Mouse (Mus musculus): ENCODE data around the gene Car9.

GRCm38 (mm10) chr4:43493846-43494240, 12.9 kb upstream of the Car9 start:
- TF ChIP-seq POLR2A (IDR thresholded peaks at IDR 0.05; ENCODE audit: low read depth, low read length) (no peak), CTCF (IDR thresholded peaks at IDR 0.05; ENCODE audit: borderline replicate concordance, insufficient read depth, low read length) (no peak)
